Mouse (Mus musculus): ENCODE results near the gene Dlat.
A peak's percentile ranks its signal among the peaks of the same experiment; 100 is the strongest.

The Dlat gene

GRCm38 (mm10) chr9:50593544-50593943 lies 66.0 kb downstream of the Dlat start:
- DNase-seq (ENCODE audit: low spot score): peak; percentile 42

GRCm38 (mm10) chr9:50592955-50593354 lies 66.6 kb downstream of the Dlat start:
- DNase-seq (ENCODE audit: low spot score): no peak

GRCm38 (mm10) chr9:50590856-50591518 lies 68.6 kb downstream of the Dlat start:
- no peak for DNase-seq (ENCODE audit: low spot score)

- DNase-seq (ENCODE audit: low spot score): no peak
Measured at GRCm38 (mm10) chr9:50586955-50587354, 72.6 kb downstream of the Dlat start.

GRCm38 (mm10) chr9:50585145-50585818 lies 74.3 kb downstream of the Dlat start:
- no peak for DNase-seq (ENCODE audit: low spot score)
